Mouse (Mus musculus) mouse embryonic stem cell (cell line): ENCODE results near the gene Akt3.

Source experiments
- in situ Hi-C, 2 experiments: fragments of 300-500 bp; cut with MboI; formaldehyde crosslinking; loops; 1 replicate in 1 of 2; 3 replicates in 1 of 2; pipeline ENCODE4 v1.14.3; 2019 to 2020; ENCODE audit warnings: low sequenced_read_pairs in 2 of 2, low pct_unique_long_range_greater_than_20kb in 1 of 2, mixed read lengths in 1 of 2; ENCODE audit not compliant: unreplicated experiment in 1 of 2

Akt3 gene

DNA sequence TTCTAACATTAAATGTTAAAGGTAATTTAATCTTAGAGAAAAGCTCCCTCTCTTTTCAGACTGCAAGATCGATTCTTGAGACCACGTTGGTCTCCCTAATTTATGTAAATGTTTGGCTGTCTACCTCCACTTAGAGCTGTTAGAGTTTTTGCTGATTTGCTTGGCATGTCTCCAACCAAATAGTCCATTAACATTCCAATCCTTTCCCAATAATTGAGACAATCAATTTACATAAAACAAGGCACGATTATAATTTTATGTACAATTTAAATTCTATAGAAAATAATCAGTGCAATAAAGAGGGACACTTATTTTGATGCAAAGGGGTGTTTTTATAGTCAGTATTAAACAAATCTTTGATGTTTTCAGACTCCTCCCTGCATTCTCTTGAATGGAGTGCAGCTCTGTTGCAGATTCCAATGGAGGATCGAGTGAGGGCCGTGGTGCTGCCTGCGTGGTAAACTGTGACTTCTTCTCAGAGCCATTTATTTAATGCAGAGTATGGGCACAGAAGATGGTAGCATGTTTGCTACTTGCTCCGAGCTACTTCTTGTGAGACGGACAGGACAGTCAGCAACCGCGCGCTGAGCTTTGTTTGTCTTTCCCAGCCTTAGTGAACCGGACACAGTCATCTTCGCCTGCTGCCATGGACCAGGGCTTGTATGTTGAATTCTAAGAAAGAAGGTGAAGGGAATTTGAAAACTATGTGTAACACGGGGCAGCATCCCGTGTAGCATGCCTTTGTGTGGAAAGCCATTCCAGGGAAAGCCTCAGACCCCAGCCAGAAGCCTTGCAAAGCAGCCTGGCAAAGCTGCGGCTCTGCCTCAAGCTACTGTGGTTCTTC lies 287.1 kb downstream of the Akt3 start:
- in situ Hi-C loops, result no loop called here
